Mouse (Mus musculus) heart, postnatal 25 days (tissue): Measurements from ENCODE around the gene Heca. TPM values are rescaled to one million over a fixed set of nuclear protein-coding genes. Genes with fewer than 3 reads are reported as not detected.
"Not testable (repeated sequence)": the region's sequence is repeated elsewhere in the genome, so short reads cannot be mapped to it uniquely, and the experiment has no call there.

Experiments used
- DNase-seq: peaks from one replicate; pipeline ENCODE4 v3.0.0; 2022; ENCODE audit warnings: low spot score
- intact Hi-C: fragments of 180-260 bp; cut with DNase I; formaldehyde crosslinking; loops from one replicate; pipeline ENCODE4 v1.15.1; 2025
- total RNA-seq, 2 experiments: library from RNA; stranded (reverse); gene quantifications; 2 replicates each; pipeline ENCODE4 v1.2.3; 2021

Gene Heca
- total RNA-seq, 2 experiments from 2014 or later, result 28.6 to 29.5 TPM

DNA sequence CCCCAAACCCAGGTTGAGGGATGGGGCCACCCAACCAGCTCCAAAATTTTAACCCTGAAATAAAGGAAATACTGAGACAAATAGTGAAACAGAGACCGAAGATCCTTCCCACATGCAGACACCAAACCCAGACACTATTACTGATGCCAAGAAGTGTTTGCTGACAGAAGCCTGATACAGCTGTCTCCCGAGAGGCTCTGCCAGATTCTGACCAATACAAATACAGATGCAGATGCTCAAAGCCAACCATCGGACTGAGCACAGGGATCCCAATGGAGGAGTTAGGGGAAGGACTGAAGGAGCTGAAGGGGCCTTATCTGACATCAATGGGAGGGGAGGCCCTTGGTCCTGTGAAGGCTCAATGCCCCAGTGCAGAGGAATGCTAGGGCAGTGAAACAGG is 41.5 kb downstream of the Heca start:
- intact Hi-C loops, DNase-seq: not testable (repeated sequence)

DNA sequence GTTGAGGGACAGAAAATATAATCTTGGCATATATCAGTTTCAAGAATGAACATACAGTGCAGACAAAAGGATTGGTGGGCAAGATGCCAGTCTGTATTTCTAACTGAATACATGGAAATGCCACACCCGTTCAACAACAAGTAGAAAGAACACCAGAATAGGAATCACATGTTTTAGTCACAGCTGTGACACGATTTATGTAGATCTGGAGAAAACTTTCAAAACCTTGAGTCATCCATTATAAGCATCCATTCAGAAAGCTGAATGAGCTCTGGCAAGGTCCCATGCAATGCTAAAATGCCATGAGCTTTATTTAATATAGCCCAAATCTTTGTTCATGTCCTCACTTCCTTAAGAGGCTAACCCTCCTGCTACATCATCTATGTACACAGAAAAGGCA is 44.4 kb downstream of the Heca start:
- intact Hi-C loops, result no loop called here
- DNase-seq, result no peak

DNA sequence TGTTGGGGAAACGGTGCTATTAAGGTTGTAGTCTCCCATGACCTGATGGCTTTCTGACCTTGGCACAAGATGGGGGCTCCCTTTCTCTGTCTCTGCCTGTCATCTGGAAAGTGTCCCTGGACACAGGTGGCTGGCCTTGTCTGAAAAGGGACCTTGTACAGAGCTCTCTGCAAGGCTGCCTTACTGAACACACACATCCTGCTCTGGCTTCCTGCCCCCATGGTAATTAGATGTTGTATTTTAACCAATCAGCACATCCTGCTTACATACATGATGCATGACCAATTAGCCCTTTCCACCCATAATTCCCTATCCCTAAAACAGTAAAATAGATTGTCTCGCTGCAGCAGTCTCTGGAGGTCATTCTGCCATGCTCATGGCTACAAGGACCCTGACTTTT is 67.1 kb downstream of the Heca start:
- intact Hi-C loops, result no loop called here
- DNase-seq, result no peak

DNA sequence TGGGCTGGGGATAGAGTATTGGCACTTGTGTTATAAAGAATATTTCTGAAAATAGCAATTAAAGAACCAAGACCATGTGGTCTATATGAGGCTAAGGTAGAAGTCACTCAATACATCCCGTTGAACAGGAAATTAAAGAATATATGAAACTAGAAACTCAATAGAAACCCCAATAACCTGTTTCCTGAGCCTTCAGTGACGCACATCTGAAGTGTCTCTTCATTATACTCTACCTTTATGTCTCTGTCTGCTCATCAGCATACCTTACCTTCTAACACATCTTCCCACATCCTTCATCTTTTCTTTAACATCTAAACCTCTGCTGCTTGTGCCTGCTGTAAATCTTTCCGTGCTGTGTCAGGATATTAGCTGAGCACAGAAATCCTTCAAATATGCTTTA is 67.8 kb downstream of the Heca start:
- intact Hi-C loops, result no loop called here
- DNase-seq, result no peak

DNA sequence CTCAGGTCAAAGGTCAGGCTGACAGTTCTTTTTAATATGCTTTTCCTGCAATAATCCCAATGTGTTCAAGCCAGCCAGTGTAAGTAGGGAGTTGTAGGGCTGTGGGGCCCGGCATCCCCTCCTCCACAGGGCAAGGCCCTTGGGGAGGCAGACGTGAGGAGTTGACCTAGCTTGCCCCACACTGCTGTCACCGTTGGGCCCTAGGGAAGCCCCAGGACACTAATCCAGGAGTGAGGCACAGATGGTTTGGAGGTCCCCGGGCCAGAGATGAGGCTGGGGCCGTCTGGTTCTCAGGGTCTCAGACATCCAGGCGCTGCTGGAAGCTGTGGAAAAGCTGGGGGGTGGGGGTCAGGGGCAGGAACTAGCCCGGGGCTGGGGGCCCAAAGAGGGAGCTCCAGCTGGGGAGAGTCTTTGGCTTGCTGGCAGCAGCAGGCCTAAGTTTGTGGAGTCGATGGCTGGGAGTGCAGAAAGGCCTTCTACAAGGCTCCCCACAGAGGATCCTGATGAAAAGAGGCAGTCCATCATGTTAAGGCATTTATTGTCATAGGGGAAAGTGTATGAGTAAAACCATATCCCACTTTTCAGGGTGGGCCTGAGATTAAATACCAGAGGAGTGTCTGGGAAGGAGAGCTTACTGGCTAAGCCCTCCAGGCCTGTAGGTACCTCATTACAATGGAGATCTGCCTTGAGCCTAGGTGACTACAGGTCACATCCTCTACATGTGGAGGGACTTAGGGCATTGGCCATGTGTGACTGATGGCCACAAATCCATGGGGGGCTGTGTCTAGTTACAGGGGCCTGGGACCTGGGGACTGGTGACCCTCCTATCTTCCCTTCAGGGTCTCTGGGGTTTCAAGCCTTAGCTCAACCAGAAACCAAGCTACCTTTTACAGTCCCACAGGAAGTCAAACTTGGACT is 69.6 kb downstream of the Heca start:
- intact Hi-C loops, result loop anchor here (2.0 to 5.0 kb wide), 2 partner anchors 74 to 319 kb away; no protein-coding TSS in a partner anchor
- DNase-seq, result no peak

DNA sequence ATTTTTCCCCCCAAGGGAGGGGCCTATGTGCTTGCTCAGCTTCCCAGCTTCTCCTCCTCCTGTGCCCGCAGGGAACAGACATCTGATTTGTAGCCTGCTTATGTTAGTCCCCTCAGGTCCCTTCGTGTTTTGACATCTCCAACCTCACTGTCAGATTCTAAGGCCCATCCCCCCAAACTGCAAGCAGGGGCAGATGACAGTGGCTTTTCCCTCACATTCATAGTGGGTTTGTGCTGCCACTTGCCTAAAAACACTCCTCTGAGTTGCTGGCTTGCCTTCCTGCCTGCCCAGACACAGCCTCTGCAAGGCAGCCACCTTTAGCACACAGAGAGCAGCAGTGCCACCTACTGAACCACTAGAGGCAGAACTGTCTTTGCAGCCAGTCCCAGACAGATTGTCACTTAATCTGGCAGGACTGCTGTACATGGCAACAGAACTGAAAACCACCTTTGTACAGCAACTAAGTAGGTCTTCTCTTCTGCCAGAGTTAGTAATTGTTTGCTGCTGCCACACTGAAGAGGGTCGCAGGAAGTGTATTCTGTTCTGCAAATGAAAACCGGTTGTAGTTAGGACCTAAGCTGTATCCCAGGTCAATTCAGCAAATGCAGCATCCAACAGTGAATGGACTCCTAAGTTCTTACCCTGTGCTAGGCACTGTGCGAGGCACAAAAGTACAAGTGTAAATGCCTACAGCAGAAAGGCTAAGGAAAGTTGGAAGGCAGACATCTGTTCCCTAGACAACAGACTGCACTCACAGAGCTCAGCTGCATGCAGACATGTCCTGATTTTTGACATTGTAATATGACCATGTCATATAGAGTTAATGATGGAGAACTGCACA is 77.8 kb downstream of the Heca start:
- DNase-seq, result peak; percentile 19
- intact Hi-C loops, result loop anchor here (1.0 to 5.0 kb wide), 2 partner anchors 73 to 137 kb away; partner anchors contain the start of gene Txlnb

DNA sequence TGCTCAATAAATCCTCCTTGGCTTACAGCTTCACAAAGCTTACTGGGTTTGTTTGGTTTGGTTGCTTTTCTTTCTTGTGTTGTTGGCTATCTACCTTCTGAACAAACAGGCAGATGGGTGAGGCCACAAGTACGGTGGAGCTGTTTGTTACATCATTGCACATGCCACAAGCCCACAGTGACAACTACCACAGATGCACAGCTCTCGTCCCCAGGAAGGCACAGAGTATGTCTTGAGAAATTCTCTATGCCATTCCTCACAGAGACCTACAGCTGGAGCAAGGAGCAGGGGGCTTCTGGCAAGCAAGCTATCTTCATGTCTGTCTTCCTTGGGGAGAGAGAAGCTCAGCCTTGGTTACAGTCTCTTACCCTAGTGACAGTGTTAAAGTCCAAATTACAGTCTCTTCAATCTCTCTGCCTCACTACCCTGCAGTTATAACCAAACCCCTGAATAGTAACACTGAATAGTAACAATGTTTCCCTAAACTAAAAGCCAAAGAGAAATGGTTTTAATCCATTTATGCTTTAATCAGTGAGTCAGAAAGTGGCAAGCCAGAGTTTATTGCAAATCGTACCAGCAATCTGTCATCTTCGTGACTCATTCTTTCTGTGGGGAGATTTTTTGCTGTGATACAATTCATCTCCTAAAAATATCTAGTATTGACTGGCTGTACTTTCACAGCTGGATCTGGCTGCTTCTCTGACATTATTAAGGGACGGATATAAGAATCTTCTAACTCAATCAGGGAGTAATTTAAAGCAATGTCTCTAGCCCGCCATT is 87.0 kb downstream of the Heca start:
- DNase-seq, result no peak
- intact Hi-C loops, result no loop called here

DNA sequence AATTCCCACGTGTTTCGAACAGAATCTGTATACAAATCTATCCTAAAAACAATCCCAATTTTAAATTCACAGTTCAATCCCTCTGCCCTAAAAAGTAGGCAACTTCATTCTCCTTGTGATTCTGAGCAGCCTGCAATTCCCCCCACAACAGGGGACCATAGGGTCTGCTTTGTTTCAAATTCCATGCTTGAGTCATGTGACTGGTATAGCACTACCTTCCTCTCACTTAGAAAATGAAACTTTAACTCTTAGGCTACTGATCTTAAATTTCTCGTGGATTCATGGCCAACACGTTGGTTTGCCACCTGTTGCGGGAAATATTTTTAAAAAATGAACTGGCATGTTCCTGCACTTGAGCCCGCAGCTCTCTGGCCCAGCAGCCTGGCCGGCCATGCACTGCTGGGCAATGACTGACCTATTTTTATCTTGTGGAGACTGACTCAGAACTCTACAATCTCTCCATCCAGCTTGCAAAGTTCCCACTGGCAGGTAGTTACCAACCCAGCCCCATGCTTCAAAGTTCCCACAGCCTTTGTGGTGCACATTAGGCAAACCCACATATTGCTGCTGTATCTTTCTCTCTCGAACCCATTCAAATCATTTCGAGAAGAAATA is 90.1 kb downstream of the Heca start:
- intact Hi-C loops, result no loop called here
- no peak for DNase-seq

DNA sequence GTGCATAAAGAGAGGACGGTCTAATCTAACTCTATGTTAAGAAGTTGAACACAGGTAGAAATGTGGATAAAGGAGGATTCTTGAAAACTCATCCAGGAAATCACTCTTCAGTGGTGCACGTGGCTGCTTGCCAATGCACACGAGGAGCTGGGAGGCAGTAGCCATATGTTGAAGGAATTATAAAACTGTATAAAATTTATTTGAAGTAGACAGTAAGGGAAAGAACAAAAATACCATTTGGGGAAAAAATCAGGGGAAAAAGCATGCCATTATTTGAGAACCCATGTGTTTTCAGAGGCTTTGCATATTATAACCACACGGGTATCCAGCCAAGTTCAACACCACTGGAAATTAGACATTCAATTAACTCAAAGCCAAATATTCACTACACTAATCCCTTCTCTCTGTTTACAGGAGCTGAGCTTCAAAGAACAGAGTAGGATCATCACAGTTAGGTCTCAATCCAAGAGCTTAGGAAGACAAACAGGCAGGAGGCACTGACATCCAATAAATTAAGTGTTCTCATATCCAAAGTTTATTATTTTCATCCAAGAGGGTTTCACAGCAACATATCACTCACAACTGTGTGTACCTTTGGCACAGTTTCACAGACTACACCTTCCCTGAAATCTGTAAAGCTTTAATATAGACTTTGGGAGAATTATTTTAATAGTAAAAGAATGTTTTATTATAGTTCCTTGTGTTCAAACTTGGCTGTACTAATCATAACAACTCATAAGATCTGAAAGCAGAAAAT is 102.9 kb downstream of the Heca start:
- intact Hi-C loops, result no loop called here

DNA sequence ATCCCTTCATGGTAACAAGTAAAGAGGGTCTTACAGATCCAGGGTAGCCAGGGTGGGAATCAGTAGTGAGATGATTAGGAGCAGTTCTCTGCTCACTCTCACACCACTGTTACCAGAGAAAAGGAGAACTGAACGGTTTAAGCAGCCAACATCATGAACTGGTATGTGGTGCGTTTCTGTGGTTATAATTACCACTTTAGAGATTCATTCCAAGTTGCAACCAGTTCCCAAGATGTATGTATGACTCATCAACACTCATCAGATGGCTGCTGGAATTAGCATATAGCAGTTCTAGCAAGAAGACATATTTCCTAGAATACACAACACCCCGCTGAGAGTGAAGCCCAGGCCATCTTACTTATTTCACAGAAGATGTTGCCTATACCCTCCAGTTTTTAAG is 105.8 kb downstream of the Heca start:
- intact Hi-C loops, result no loop called here
- DNase-seq, result no peak

More for the DNA sequence above, 102.9 kb downstream of the Heca start:
- no peak for DNase-seq

DNA sequence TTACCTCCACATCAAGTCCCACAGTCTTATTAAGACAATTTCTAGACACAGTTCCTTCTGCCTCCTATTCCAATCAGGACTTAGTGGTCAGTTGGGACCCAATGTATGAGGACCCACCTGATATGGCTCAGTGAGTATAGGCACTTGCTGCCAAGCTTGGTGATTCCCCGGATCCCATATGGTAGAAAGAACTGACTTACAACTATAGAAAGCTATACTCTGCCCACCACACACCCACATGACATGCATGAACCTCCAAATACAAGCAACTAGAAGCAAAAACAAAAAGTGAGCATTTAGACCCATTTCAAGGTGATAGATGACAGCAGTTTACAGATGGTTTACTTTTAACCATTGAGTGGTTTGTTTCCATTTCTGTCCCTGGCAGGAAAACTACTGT is 111.6 kb downstream of the Heca start:
- intact Hi-C loops, result no loop called here
- no peak for DNase-seq

DNA sequence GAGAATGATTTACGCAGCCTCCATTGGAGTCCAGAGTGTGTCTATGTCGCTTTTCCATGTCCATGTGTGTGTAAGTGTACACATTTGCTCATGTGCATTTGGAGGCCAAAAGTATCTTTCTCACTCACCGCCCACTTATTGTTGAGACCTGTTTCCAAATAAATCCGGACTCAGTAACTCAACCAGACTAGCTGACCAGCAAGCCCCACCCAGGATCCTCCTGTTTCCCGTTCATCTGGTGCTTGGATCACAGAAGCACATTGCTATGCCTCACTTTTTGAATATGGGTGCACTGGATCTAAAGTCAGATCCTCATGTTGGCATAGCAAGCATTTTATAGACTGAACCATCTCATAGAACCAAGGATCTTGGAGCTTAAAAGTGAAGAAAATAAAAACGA is 112.8 kb downstream of the Heca start:
- peak; percentile 16 for DNase-seq
- intact Hi-C loops, result no loop called here

DNA sequence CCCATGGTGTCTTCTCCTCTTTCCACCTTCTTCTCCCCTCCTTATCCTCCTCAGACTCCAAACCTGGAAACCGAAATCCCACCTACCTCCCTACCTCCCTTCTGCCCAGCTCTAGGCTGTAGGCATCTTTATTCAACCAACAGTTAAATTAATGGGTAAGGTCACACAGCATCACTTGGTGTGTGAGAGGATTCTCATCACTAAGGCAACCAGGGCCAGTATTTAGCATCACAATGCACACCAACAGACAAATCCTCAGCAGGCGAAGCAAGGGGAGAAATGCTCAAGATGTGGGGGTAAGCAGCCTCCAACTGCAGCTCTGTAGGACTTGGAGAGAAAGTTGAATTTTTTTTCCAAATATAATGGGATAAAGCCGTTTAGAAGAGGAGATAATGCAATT is 116.8 kb downstream of the Heca start:
- DNase-seq, result no peak
- intact Hi-C loops, result loop anchor here (5.0 kb wide), 1 partner anchor 34 kb away; the partner anchor contains the start of gene Txlnb

DNA sequence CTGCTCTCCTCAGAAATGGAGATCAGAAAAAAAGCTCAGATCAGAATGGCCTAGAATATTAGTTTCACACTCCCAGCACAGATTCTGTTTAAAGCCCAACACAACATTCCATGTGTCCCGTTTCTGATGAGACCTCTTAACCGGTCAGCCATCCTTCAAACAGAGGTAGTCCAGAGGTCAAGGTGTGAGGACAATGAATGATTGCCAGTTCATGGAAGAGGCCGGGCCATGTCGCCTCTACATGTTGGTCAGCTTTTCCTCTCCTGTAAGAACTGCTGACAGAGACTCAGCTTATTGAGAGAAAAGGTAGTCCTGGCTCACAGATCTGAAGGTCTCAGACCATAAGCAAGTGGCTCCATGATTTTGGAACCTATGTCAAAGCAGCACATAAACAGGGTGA is 118.7 kb downstream of the Heca start:
- intact Hi-C loops, result no loop called here

DNA sequence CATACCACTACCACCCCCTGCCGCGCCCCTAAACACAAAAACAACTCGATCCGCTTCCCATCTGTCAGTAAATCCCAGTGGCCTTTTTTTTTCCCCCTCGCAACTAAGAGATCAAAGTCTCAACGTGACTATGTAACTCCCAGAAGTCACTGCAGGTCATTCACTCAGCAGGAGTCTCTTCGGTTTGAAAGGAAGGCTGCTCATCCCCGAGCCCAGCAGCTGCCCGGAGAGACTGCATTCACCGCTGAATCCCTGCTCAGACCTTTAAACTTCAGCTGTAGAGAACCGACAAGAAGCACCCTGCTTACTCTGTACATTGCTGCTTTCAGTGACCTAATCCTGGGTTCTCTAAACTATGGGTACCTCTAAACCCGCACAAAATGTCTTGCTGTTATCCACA is 120.5 kb downstream of the Heca start:
- intact Hi-C loops, result no loop called here
- no peak for DNase-seq

More for the DNA sequence above, 118.7 kb downstream of the Heca start:
- no peak for DNase-seq

DNA sequence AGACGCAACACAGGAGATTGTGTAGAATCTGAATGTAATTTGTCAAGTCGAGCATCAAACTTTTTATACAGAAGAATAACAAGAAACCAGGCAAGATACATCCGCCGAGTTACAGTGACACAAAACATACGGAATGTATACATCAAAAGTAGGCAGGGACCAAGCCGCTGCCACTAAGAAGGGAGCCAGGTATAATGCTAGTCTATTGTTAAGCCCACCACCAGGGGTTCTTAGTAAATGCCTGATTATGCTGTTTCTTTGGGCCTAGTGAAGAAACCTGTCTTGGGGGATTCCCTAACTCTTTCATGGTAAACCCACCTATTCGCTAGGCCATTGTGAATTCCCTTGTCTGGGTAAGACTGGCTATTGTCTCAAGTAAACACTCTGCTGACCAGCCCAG is 127.4 kb downstream of the Heca start:
- intact Hi-C loops, result not testable (repeated sequence)

More for the DNA sequence above, 127.4 kb downstream of the Heca start:
- not testable (repeated sequence) for DNase-seq
